Mouse (Mus musculus): ENCODE measurements at regions not wholly inside any gene's neighbourhood (a gene's known extent, or its start where the extent isn't known, plus 50 kb on each side); places are given as distances from the start of the nearest gene placed in this dataset.

DNA sequence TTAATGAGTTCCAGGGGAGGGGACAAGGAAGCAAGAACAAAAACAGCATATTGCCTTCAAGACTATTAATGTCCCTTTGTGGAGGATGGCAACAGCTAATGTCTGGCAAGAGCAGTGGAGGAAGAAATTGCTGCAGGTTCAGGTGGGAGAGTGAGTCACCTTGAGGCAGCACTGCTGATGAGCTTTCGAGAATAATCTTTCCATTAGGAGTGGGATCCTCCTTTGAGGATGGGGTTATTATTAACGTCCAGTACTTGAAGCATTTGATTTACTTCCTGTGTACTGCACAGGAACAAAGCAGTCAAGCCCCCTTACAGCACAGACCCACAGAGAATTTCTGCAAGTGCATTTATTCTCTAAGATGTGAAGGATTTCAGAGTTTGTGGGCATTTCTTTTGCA lies 671.2 kb upstream of the Stxbp6 start:
- in situ Hi-C loops (cut with MboI, MseI), result no loop called here

DNA sequence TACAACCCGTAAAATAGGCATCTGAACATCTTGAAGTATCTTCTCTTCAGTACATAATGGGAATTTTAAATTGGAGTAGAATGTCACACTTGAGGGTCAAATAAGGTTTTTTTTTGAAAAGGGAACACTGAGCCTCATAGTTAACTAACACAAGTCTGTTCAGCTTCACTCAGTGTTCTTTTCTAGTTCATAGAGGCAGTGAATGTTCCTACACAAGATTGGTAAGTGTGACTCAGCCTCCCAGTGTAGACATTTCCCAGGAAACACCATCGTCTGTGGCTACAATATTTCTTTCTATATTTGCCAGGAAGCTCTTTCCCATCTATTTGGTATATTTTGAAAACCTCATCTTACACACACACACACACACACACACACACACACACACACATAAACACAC lies 670.1 kb upstream of the Stxbp6 start:
- in situ Hi-C loops (cut with MboI, MseI), result no loop called here

DNA sequence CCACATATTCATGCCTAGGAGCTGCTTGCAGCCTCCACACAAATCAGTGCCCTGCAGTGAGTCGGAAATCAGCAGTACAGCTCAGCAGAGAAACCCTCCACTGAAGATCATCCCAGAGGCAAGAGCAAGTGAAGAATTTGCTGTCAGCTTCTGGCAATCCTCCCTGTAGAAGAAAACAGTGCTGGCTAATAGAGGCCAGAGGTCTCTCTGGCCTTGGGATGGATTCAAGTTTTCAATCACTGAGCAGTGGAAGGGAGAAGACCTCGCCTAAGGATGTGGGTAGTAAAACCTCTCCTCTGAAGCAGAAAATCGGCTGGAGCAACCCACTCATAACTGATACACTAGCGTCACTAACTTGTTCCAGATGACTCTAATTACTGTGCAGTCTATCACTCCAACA lies 659.2 kb upstream of the Stxbp6 start:
- in situ Hi-C loops (cut with MboI, MseI), result no loop called here

DNA sequence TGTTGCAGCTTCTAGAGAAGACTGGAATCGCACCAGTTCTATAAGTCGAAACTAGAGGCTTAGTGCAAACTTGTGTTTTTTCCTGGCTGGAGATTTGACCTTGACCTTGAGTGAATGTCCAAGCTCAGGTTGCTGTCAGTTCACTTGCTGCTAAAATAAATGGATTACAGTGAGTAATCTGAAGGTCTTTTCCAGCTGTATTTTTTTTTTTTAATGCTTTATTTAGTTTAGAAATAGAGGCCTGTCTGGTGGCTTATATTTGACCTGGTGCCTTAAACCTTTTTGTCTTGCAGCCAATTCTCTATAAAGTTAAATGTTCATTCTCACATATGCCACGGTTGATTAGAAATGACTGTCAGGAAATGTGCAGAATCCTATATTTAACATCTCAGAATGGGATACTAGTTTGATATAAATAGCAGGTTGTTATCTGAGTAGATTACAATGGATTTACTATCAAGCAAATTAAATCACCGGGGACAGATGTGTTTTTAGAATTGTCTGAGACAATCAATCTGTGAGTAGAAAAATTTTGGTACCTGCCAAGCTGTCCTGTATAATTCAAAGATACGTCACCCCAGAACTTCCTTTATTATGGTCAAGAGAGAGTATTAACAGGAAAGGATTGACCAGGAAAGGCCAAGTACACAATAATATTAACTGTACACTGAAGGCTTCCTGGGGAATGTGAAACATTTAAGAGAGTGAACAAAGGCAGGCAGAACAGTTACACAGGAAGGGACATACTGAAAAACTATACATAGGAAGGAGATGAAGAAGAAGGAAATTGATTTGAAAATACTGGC lies 650.3 kb upstream of the Stxbp6 start:
- in situ Hi-C loops (cut with MboI, MseI), result no loop called here

DNA sequence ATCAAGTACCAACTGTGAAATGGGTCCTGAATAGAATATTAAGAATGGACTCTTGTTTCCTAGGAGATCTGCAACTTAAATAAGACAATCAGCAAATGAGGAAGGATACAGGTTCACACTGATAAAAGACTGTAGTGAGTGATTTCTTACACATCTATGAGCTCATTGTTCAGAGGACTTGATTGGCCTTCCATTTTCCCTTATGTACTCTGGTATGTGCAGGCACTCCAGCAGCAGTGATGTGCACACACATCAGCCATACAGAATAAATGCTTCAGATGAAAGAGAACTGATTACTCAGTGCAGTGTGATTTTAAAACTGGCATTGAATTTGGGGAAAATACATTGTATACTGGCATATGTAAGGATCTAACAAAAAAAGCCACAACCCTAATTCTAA lies 636.8 kb upstream of the Stxbp6 start:
- in situ Hi-C loops (cut with MboI, MseI), result no loop called here

DNA sequence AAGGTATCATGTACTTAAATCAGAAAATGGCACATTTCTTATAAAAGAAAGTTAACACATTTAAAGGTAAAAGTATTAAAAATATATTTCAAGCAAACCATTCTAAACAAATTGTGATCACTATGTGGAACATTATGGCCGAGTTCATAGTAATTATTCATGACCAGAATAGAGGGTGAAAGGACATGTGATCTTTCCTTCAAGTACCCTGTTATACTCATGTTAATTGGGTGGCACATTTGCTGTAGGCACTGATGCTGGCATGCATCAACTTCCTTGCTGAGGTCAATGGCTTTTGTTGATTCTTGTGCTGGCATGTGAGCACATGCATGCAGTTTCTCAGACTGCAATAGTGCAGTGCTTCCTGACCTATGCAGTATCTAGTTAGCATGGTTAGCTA lies 636.3 kb upstream of the Stxbp6 start:
- in situ Hi-C loops (cut with MboI, MseI), result no loop called here

DNA sequence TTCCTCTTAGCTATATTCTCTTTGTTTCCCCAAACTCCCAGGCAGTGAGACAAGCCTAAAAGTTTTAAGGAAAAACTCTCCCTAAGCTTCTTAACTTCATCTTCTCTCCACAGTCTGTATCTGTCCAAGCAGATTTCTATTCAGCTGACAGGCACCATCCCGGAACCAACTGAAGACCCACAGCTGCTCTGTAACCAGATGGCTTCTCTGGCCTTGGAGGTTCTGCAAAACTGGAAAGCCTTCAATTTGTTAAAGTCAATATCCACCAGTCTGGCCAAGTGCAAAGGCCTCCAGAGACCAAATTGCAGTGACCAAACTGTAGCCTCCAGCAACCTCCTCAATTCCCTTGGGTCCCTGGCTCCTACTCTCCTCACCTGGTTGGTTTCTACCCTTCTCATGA lies 614.8 kb upstream of the Stxbp6 start:
- in situ Hi-C loops (cut with MboI, MseI), result no loop called here

DNA sequence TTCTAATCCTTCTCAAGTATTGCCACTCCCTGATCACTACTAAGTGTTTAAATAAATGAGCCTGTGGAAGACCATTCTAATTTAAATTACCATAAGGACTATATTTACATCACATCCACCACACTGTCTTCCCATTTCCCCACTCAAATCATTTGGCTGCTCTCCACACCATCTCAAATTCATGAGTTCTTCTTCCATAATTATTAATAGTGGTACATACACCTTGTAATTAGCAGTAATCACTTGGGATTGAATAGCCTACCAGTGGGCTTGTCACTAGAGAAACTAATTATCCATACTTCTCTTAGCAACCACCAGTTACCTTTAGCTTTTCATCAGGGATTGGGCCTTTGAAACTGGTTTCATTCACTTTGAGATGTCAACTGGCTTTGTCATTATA lies 612.3 kb upstream of the Stxbp6 start:
- in situ Hi-C loops (cut with MboI, MseI), result no loop called here

DNA sequence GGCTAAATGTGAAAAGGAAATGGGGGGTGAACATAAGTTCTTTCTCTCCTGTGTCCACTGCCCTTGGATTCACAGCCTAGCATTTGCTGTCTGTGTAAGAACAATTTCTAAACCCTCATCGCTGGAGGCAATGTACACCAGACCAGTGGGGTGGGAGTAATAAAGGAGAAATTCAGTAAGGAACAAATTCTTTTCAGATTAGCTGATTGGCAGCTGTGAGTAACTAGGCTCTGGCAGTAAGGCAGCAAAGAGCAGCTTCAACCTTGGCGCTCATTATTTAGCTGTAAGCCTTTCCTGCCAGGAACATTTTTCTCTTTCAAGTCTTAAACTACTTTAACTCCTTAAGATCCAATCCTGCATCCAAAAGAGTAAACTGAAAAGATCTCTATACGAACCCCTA lies 597.9 kb upstream of the Stxbp6 start:
- in situ Hi-C loops (cut with MboI, MseI), result no loop called here

DNA sequence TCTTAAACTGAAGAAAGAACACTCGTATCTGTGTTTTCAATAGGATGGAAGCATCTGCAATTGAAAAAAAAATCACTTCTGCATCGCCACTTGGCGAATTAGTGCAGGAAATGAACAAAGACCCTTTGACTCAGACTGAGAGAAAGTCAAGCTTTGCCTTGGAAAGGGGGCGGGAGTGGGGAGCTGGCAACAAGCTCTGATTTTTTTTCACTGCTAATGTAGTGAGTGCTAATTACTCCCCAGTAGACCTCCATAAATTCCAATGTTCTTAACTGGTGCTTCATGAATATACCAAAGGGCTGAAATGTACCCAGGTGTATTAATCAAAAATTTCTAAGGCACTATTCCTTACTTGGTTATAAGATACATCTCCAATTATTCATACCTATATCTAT lies 597.0 kb upstream of the Stxbp6 start:
- in situ Hi-C loops (cut with MboI, MseI), result no loop called here

DNA sequence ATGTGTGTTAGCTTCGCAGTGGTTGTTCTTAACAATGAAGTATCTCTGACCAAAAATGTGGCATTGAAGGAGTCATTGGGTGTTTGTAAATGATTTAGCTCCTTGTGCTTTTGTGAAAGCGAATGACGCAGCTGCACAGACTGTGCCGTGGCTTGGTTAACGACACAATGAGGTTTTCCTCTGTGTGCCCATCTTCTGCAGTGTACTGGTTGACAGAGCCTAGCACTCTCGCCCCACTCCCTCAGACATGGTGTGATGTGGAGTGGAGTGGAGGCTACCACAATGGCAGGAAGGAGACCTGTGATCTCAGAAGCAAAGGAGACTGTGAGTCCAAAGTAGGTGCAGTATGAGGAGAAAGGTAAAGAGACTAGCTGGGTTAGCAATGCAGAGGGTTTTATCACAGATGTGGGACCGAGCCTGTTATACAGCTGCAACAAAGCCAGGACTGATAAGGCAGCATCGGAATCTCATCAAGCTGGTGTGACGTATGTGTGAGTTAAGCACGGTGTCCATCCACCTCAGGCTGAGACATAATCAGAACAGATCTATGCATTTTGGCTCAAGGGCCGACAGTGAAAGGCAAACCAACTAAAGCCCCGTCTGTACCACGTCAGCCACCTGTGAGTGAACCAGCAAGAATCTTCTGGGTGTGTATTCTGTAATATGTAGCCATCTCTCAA lies 596.5 kb upstream of the Stxbp6 start:
- in situ Hi-C loops (cut with MboI, MseI), result no loop called here

DNA sequence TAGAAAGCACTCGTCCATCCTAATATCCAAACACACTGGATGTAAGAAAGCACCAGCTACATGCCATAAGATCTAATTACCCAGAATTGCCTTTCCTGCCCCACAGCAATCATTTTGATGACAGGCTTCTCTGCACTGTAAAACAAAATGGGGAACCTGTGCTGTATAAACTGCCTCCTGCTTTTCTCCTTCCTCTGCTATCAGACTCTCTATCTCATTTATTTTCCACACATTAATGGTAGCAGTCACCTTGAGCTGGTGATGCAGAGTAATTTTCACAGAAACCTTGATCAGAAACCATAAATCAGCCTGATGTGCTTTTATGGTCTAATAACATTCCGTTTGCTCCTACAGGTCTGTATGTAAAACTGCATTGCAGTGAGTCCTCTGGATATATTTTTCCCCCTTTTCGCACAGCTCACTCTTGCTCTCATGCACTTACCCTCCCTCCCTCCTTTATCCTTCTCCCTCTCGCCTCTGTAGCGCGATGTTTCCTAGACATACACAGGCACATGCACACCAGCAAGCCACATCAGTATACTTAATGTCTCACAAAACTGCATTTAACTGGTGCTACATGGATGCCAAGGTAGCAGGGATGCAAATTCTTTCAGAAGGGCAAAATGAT lies 595.9 kb upstream of the Stxbp6 start:
- in situ Hi-C loops (cut with MboI, MseI), result no loop called here

DNA sequence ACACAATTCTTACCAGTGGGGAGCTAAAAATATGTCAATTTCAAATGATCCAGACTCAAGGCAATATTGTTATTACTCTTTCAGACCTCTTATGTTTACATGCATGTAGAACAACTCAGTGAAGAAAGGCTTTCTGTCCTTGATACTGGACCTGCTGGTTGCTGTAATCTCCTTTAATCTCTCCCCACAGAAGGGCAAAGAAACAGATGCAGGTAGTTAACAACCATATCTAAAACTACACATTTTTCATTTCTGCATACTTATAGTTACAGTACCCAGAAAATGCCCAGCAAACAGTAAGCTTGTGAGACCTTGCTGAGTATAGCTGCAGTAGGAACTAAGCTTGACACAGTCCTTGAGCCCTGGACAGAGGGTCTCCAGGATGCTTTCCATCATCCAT lies 585.1 kb upstream of the Stxbp6 start:
- in situ Hi-C loops (cut with MboI, MseI), result no loop called here

DNA sequence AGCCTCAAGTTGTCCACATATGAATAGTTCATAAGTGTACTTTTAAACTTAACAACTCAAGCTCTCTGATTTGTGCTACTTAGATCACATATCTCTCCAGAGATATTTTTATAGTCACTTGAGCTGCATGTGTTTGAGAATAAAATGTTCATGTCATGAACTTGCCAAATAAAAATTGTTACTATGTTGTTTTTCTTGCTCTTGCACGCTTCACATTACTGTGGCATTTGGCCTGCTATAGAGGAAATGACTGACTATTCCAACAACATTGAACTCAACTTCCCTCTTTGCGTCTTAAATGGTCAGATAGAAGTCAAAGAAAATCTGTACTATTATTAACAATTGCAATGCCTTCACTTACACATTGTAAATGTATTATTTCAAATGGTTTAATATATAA lies 582.1 kb upstream of the Stxbp6 start:
- in situ Hi-C loops (cut with MboI, MseI), result no loop called here

DNA sequence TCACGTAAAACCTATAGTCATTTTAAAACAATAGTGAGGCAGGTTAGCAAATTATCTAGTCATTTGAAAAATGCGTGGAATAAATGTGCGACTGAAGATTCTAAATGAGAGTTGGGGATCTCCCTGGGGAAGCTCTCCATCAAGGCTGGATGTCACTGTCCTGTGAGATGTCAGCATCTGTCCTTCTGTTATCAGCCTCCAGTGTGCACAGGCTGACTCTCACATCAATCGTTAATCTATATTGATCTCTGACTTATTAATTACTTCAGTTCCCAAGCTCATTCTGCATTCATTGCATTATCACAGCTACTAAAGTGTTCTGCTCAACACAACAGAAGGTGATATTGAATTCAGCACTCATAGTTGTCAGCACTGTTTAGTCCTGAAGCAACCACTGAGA lies 574.1 kb upstream of the Stxbp6 start:
- in situ Hi-C loops (cut with MboI, MseI), result no loop called here

DNA sequence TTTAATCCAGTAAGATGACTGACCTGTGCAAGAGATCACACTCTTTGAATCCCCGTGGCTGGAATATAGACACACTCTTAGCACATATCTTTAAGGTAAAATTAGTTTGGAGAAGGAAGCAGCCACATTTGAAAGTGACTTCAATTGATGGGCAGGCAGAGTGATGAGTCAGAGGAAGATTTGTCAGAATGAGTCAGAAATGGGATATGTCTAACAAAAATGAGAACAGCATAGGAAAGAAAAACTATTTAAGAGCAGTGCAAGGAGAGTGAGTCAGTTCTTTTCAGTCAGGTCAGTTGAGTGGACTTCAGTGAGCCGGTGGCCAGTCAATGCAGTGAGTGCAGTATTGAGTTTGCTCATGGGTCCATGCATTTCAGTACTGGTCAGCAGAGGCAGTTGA lies 569.7 kb upstream of the Stxbp6 start:
- in situ Hi-C loops (cut with MboI, MseI), result no loop called here

DNA sequence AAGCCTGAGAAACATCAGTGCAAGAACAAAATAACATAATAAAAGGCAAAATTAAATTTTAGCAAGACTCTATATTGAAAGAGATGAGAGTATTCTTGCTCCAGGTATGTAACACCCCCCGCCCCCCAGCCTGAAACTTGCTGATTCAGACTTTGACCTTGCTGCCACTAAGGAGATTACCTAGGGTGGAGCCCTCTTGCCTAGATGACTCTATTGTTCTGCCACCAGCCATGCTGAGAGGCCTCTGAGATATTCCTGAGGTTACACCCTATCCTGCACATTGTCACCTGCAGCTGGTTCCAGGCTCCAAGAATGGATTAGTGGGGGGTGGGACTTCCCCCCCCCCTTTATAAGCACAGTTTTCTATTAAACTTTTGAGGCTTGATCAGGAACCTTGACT lies 548.3 kb upstream of the Stxbp6 start:
- in situ Hi-C loops (cut with MboI, MseI), result no loop called here

DNA sequence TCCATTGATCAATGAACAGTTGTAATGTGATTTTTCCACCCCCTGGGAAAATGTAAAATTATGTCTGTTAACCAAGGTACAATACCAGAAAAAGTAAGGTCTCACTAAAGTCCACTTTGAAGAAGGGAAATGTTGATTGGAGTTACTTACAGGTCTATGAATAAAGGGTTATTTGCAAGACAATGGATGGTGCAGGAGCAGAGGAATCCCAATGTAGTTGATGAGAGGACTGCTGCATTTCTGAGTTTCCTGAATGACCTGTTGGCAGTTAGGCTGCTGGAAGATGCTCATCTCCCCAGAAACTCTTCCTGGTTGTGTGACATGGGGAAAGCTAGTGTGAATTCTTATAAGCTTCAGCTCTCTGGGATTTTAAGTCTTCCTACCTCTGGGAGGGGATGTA lies 545.5 kb upstream of the Stxbp6 start:
- in situ Hi-C loops (cut with MboI, MseI), result no loop called here

DNA sequence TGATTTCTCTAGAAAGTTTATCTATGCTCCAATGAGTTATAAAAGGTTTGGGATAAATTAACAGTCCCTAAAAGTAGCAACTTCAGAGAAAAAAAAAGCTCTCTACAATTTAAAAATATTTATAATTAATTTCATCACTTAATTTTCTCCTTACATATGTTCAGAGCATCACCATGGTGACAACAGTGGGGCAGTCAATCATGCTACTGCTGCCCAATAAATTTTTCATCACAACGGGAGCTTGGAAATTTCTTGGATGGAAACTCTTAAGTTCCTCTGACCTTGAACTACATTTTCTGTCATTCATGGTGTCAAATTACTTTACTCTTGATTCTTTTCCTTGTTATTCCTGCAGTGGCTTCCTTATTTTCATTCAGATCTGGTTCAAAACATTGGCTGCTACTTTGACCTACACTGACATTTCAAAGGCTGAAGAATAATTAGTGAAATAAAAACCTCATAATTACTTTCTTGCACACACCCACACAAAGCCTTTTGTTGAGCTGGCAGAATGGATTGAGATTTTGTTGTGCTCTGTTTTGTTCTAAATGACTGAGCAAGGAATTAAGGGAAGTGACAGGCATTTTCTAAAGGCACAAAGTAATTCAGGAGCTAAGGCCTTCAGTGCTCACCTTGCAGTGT lies 540.1 kb upstream of the Stxbp6 start:
- in situ Hi-C loops (cut with MboI, MseI), result no loop called here

DNA sequence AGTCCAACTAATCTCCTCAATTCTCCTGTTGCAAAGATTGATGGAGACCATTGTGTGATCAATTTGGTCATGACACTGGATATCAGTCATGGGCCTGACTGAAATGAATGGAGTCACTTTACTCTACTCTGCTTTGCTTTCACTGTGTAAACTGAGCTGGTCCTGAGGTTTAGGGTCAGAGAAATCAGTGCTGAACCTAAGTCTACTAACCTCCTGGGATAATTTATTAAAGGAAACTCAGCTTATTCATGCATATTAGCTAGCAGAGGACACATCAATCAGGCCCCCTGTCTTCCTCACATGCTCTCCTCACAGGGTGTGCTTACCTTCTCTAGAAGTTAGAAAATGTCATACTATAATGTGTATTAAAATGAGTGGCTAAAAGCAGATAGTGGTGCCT lies 539.6 kb upstream of the Stxbp6 start:
- in situ Hi-C loops (cut with MboI, MseI), result no loop called here

DNA sequence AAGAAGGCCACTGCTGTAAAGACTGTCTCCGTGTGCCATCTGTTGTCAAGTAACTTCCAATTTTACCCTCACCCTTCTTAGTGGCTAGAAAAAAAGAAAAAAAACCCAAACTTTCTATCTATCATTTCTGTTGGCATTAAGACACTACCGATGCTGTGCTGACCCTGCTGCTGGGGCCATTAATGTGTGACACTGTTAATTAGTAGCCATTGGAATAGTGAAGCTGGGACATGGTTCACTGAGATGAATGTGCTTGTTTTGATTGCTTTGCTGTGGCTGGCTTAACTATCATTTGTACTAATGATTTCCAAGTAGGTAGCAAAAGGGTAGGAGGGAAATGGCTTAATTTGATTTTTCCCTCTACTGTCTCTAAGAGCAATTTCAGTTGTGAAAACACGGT lies 524.9 kb upstream of the Stxbp6 start:
- in situ Hi-C loops (cut with MboI, MseI), result no loop called here

DNA sequence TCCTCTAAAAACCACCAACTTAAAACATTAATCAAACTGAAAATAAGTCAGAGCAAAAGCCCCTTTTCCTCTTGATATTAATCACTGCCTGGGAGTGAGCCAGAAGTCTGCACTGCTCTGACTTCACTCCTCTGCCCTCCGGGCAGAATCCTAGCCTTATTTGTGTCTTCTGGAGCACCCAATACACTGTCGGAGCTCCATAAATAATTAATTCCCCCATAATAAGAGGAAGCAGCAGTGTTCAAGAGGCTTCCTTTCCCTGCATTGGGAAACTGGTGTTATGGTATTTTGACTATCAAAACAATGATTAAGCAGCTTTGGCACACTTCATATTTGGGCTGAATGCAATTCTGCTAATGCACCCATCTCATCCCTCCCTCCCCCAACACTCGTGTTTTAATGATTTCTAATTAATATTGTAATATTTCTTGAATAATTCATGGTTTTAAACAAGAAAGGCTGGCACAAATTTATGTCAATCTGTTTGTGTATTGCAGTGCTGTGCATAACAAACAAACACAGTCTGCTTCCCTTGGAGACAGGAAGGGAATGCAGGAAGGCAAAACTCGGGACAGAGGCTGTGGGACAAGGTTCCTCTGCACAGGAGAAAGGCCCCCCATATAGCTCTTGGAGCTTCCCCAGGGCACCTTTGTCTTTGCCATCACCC lies 523.5 kb upstream of the Stxbp6 start:
- in situ Hi-C loops (cut with MboI, MseI), result no loop called here

All from T-helper 17 cell (primary cell).